Mouse (Mus musculus): Measurements from ENCODE around the gene Clhc1.

GRCm38 (mm10) chr11:29560990-29561389, 13.2 kb downstream of the Clhc1 start:
- no peak for TF ChIP-seq POLR2A (IDR thresholded peaks at IDR 0.05; ENCODE audit: borderline replicate concordance, low read depth, low read length)
- TF ChIP-seq CTCF (IDR thresholded peaks at IDR 0.05; ENCODE audit: low read depth, low read length) = no peak

Measured in bone marrow macrophage, adult 2 months (primary cell).